Mouse (Mus musculus) cortical plate, adult 2 months (tissue): ENCODE results near the gene Htatip2.

Source experiments
- CTCF ChIP-seq: fragments of 200-500 bp; IDR thresholded peaks from 2 replicates; pipeline ENCODE4 v1.5.1; 2011; ENCODE audit warnings: mild to moderate bottlenecking, control low read depth, low read length; ENCODE audit not compliant: insufficient read depth; ENCODE audit errors: extremely low read depth
- POLR2A ChIP-seq: fragments of 200-500 bp; IDR thresholded peaks from 2 replicates; pipeline ENCODE4 v1.6.1; 2011; ENCODE audit warnings: mild to moderate bottlenecking, low read length, control low read depth; ENCODE audit not compliant: insufficient read depth; ENCODE audit errors: extremely low read depth

DNA sequence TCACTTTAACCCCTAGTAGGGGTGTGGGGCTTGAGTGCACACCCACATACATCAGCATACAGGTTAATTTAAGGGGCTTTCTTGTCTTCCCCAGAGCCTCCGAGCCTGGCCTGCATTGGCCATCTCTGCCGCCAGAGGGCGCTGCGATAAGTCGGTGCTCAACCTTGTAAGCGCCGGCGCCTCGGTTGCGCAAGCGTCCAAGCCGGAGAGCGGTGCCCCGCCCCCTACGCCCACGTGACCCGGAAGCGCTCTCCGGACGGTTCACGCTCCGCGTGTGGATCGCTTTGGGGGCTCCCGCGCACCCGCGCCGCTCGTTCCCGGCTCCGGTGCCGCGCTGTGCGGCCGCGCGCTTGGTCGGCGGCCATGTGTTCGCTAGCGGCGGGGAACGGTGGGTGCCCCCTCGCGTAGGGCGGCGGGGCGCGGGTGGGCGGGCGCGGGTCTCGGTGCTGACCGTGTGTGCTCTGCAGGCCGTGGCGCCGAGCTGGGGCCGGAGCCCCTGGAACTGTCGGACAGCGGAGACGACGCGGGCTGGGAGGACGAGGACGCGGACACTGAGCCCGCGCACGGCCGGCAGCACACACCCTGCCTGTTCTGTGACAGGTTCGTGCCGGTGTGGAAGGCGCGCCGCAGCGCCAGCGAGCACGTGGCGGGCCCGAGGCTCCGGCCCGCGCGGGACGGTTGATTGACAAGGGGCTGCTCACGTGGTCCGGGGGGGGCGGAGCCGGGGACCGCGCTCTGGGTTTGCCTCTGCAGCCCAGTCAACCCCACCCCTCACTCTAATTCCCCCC, 19.4 kb downstream of the Htatip2 start, which contains the start of gene Prmt3:
- TF ChIP-seq CTCF (peak; percentile 81), POLR2A (no peak)
